Mouse (Mus musculus) left cerebral cortex, postnatal 25 days (tissue): Measurements from ENCODE around the gene Tpst1. TPM values are rescaled to one million over a fixed set of nuclear protein-coding genes. Genes with fewer than 3 reads are reported as not detected.

Experiments used
- DNase-seq, 2 experiments: peaks; one replicate each; pipeline ENCODE4 v3.0.0; 2022; ENCODE audit warnings: low spot score in 2 of 2, mixed read lengths in 1 of 2
- intact Hi-C: fragments of 180-260 bp; cut with DNase I; formaldehyde crosslinking; loops from one replicate; pipeline ENCODE4 v1.15.1; 2025
- total RNA-seq, 2 experiments: library from RNA; stranded (reverse); gene quantifications; 2 replicates each; pipeline ENCODE4 v1.2.3; 2021

Tpst1 gene
- total RNA-seq, 2 experiments from 2014 or later = 33.3 to 34.1 TPM

GRCm38 (mm10) chr5:130050416-130050815 lies 22.7 kb upstream of the Tpst1 start:
- intact Hi-C loops = no loop called here
- DNase-seq = no peak

DNA sequence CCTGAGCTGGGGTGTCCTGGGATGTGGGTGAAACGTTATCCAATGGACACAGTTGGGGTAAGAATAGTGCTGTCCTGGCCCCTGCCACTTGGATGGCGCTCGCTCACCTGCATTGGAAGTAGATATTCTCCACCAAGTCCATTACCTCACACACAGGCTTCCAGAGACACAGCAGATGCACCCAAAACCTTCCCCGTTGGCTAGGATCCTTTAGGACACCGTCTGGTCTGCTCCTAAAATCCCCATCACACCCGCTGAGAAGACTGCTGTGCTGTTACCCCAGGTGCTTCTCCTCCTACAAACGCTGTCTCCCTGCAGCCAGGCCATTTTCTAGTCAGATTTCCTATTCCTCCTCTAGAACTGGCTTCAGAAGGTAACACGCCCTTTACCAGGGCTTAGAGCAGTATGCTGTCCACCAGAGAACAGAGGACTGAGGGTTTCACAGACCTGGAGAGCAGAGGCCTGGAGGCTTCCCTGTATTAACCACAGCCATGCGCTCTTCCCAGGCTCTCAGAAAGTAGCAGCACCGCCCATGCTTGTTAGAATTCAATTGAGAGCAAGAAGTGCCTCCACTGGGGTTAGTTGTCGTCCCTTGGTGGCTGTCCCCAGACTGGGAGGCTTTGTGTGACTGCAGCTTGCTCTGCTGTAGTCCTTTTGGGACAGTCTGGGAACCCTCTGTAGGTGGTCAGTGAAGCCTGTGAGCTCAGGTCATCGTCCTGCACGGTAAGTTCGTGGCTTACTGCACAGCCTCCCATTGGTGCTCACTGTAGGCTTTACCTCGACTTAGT lies 21.9 kb upstream of the Tpst1 start:
- intact Hi-C loops = no loop called here
- DNase-seq = no peak

GRCm38 (mm10) chr5:130052510-130052909 lies 20.6 kb upstream of the Tpst1 start:
- intact Hi-C loops = no loop called here
- DNase-seq = peak in 1 of 2 experiments; percentile 23

GRCm38 (mm10) chr5:130052955-130053354 lies 20.2 kb upstream of the Tpst1 start:
- intact Hi-C loops = no loop called here
- no peak for DNase-seq

DNA sequence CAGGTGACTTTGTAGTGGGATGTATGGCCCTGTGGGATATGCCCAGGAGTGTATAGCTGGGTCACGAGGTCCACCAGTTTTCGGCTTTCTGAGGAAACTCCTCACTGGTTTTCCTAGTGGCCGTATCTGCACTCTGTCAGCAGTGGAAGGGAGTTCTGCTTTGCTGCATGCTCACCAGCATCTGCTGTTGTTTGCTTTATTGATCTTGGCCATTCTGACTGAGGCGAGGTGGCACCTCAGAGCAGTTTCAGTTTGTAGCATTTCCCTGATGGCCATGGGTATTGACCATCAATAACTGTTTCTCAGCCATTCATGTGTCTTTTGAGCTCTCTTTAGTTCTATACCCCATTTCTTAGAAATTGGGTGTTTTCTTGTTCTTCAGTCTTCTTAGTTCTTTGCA lies 17.4 kb upstream of the Tpst1 start:
- no peak for DNase-seq
- intact Hi-C loops = no loop called here

- DNase-seq = no peak
- intact Hi-C loops = no loop called here
Observed at GRCm38 (mm10) chr5:130056303-130056702, 16.8 kb upstream of the Tpst1 start.

DNA sequence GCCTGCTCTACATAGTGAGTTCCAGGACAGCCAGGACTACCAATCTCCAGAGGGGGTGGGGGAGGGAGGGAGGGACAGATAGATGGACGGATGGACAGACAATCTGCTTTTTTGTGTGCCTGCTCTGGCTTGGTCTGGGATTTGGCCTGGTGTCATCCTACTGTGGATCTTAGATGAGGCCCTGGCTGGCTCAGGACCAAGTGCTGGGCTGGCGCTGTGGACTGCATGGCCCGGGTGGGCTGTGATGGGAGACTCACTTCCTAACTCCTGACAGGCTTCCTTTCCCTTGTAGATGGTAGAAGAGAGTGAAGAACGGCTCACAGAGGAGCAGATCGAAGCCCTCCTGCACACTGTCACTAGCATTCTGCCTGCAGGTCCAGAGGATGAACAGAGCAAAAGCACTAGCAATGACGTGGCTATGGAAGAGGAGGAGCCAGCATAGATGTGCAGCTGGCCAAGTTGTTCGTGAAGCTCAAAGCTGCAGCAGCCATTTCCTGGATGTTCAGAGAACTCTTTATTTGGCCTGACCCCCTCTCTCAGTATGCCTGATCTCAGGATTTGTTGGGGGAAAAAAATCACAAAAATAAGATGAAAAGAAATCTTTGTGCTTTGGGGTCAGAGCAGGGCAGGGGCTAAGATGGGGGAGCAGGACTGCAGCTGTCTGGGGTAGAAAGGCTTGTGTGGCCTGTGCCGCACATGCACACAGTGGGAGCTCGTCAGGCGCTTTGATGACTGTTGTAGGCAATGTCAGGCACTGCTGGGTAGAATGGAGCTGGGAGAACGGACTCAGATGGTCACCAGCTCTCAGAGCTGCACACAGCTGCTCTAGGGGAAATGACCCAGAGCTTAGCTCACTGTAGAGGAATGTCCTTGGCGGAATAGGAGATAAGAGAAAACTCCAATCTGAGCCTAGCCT lies 13.5 kb upstream of the Tpst1 start:
- intact Hi-C loops = no loop called here
- DNase-seq = no peak

DNA sequence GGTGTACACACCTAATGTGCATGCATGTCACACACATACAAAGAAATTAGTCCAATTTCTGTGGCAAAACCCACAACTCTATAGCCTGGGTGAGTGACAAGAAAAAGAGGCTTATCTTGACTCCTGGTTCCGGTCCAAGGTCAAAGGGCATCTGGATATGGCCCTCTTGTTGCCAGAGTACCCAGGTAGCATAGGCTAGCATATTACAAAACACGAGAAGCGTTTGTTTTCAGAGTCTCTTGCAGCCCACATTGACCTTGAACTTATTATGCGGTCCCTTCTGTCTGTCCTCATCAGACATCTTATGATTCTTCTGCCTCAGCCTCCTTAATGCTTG lies 12.8 kb upstream of the Tpst1 start:
- intact Hi-C loops = no loop called here
- no peak for DNase-seq

- no peak for DNase-seq
- intact Hi-C loops = no loop called here
Observed at GRCm38 (mm10) chr5:130062096-130062495, 11.0 kb upstream of the Tpst1 start.

GRCm38 (mm10) chr5:130063760-130064159 lies 9.4 kb upstream of the Tpst1 start:
- intact Hi-C loops = no loop called here

DNA sequence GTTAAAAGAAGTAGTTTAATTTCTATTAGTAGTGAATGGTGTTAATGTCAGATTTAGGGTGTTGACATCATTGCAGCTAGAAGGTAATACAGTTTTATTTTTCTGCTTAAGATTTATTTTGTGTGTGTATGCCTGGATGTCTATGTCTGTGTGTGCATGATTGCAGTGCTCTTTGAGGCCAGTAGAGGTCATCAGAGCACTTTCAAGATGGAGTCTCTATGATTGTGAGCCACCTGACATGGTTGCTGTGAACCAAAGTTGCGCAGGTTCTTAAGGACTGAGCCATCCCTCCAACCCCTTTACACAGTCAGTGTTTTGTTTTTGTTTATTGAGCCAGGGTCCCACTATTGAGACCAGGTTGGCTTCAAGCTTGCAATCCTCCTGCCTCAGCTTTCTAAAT lies 7.5 kb upstream of the Tpst1 start:
- DNase-seq = no peak
- intact Hi-C loops = no loop called here

More at GRCm38 (mm10) chr5:130063760-130064159, 9.4 kb upstream of the Tpst1 start:
- DNase-seq = no peak

DNA sequence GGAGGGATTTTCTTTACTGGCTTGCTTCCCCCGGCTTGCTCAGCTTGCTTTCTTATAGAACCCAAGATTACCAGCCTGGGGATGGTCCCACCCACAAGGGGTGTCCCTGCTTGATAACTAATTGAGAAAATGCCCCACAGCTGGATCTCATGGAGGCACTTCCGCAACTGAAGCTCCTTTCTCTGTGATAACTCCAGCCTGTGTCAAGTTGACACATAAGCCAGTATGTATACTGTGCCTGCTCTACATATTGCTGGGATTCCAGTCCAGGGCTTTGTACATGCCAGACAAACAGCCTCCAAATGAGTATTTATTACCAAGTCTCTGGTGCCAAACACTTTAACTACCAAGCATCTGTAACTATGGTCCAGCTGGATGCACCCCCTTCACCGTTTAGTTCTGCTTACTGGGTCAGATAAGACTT lies 5.3 kb upstream of the Tpst1 start:
- no peak for DNase-seq
- intact Hi-C loops = no loop called here

DNA sequence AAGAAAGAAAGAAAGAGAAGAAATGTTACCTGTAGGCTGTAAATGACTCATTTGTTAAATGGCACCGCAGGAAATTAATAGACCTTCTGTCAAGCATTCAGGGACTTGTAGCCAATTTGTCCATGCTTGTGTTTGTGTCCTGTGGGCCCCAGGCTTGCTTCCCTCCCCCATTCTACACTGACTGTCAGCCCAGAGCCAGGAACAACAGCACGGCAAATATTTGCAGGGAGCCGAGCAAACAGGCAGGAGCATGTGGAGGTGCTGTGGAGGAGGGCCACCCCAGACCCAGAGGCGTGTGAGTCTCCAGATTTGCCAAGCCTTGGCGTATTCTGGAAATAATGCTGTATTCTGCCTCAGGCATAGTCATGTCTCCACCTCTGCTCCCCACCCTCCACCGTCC lies 1.4 kb downstream of the Tpst1 start:
- intact Hi-C loops = no loop called here
- DNase-seq = no peak

- intact Hi-C loops = loop anchor here (5.0 kb wide), 1 partner anchor 61 kb away; no protein-coding TSS in a partner anchor
- DNase-seq = no peak
Observed at GRCm38 (mm10) chr5:130076396-130076795, 3.3 kb downstream of the Tpst1 start.

DNA sequence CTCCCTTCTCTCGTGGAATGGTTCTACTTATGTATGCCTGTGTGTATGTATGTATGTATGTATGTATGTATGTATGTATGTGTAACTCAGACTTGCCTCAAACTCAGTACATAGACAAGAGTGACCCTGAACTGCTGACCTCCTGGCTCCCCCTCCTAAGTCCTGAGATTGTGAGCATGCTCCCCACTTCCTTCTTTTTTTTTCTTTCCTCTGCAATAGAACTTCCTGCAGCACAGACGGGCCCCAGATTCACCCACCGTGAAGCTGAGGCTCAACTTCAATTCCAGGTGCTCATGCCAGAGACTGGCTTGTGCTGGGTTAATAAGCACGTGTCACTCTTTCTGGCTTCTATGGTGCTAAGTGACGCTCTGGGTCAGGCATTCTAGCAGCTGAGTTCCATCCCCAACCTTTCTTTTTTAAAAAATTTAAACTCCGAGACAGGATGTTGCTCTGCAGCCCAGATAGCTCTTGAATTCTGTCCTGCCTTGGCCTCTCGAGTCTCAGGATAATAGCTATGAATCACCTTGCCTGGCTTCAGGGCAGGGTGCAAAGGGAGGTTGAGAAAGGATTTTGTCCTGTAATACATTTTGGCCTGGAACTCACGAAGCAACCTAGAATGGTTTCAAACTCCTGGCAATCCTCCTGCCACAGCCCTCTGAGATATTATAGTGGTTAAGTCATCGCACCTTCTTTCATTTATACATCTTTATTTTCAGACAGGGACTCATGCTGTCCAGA lies 5.1 kb downstream of the Tpst1 start:
- intact Hi-C loops = loop anchor here (5.0 kb wide), 1 partner anchor 59 kb away; no protein-coding TSS in a partner anchor
- DNase-seq = no peak

GRCm38 (mm10) chr5:130078834-130079156 lies 5.7 kb downstream of the Tpst1 start:
- intact Hi-C loops = loop anchor here (5.0 kb wide), 1 partner anchor 59 kb away; no protein-coding TSS in a partner anchor
- no peak for DNase-seq

DNA sequence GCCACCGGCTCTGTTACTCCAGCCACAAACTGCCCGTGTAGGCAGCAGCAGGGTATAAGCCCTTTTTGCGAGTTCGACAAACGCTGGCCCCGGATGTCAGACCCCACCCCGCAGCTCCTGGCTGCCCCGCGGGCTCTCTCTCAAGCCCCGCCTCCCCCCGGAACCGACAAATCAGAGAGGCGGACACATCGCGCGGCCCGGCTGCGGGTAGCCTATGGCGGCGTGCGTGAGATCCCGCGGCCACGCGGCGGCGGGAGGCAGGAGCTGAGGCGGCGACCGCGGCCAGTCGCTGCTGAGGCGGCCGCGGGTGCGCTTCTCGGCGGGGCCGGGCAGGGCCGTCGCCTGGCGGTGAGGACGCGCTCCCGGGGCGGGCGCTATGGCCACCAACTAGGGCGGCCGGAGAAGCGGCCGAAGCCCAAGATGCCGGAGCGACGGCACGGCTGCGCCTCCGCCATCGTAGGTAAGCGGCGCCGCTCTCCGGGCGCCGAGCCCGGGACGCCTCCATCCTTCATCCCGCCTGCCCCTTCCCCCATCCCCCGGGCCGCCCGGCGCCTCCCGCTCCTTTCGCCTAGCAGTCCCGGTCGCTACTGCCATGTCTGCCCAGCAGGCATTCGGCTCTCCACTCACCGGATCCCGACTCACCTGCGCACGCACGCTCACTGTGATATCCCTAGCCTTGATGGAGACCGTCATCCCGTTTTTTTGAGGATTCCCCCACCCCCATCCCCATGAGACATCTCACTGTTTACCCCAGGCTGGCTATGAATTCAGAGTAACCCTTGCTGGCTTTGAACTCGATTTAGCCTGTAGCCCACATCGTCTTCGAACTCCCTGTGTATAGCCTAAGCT lies 6.3 kb downstream of the Tpst1 start:
- peak; percentile 95 to 96 for DNase-seq
- intact Hi-C loops = loop anchor here (5.0 kb wide), 1 partner anchor 58 kb away; no protein-coding TSS in a partner anchor

GRCm38 (mm10) chr5:130080051-130080681 lies 7.0 kb downstream of the Tpst1 start:
- intact Hi-C loops = no loop called here
- DNase-seq = no peak
